Mouse (Mus musculus): ENCODE measurements at regions not wholly inside any gene's neighbourhood (a gene's known extent, or its start where the extent isn't known, plus 50 kb on each side); places are given as distances from the start of the nearest gene placed in this dataset.

DNA sequence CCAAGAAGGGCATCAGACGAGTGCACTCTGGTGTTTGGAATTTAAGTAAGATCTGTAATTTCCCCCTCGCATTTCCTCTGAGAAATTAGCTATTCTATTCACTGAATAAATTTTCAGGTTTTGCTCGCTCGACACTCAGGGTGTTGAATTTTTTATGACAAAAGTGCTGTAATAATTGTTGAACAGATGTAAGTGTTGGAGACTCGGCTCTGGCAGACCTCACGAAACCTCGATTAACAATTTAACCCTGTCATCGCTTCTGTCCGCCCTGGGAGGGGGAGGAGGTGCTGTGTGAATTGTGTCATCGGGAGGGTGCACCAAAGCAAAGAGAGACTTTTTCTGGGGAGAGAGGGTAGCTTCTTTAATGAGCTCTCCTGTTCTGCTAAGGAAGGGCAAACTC, 518.5 kb downstream of the Vrk1 start:
- H3K9me3 ChIP-seq (replicated peaks; ENCODE audit: insufficient read depth, low read length) = no peaks in the 10 kb centered on the region
- no peak for DNase-seq (ENCODE audit: low read depth, low spot score)
- H3K4me3 ChIP-seq (ENCODE audit: control insufficient read depth in 1 of 2, insufficient read depth in 1 of 2, low read depth in 2 of 2, low read length in 2 of 2) = no peak overlapping the region

GRCm38 (mm10) chr12:106529175-106529574, 519.1 kb downstream of the Vrk1 start:
- no peaks in the 10 kb centered on the region for H3K27me3 ChIP-seq (ENCODE audit: control insufficient read depth in 1 of 2, insufficient read depth in 2 of 2, low read length in 2 of 2)

More for the DNA sequence above, 518.5 kb downstream of the Vrk1 start:
- H3K27me3 ChIP-seq (ENCODE audit: control insufficient read depth in 1 of 2, insufficient read depth in 2 of 2, low read length in 2 of 2) = no peaks in the 10 kb centered on the region
- no peaks in the 10 kb centered on the region for H3K4me1 ChIP-seq (ENCODE audit: control insufficient read depth in 1 of 2, insufficient read depth in 2 of 2, low read length in 2 of 2)
- no peak overlapping the region for H3K9ac ChIP-seq (ENCODE audit: control insufficient read depth, low read depth, low read length, poor library complexity, severe bottlenecking)
- no peaks in the 10 kb centered on the region for H3K36me3 ChIP-seq (ENCODE audit: control insufficient read depth in 1 of 2, insufficient read depth in 2 of 2, low read length in 2 of 2)
- TF ChIP-seq TCF12 (IDR thresholded peaks at IDR 0.05; ENCODE audit: low read depth, low read length) (no peak), ELF1 (IDR thresholded peaks at IDR 0.05; ENCODE audit: low read depth, low read length) (no peak), CHD2 (IDR thresholded peaks at IDR 0.05; ENCODE audit: low read length) (no peak), POLR2AphosphoS2 (IDR thresholded peaks at IDR 0.05; ENCODE audit: low read length) (no peak), ZMIZ1 (IDR thresholded peaks at IDR 0.05; ENCODE audit: low read depth, low read length) (no peak)
- no peaks in the 10 kb centered on the region for H3K79me2 ChIP-seq (ENCODE audit: control insufficient read depth, insufficient read depth, low read length, poor library complexity)
- no peak overlapping the region for H3K27ac ChIP-seq (ENCODE audit: control insufficient read depth, low read depth, low read length)

GRCm38 (mm10) chr12:106535086-106535485, 525.1 kb downstream of the Vrk1 start:
- Histone ChIP-seq H3K4me3 (ENCODE audit: control insufficient read depth in 1 of 2, insufficient read depth in 1 of 2, low read depth in 2 of 2, low read length in 2 of 2) (no peak overlapping the region), H3K4me1 (ENCODE audit: control insufficient read depth in 1 of 2, insufficient read depth in 2 of 2, low read length in 2 of 2) (no peaks in the 10 kb centered on the region), H3K9ac (ENCODE audit: control insufficient read depth, low read depth, low read length, poor library complexity, severe bottlenecking) (no peak overlapping the region), H3K36me3 (ENCODE audit: control insufficient read depth in 1 of 2, insufficient read depth in 2 of 2, low read length in 2 of 2) (no peaks in the 10 kb centered on the region), H3K27me3 (ENCODE audit: control insufficient read depth in 1 of 2, insufficient read depth in 2 of 2, low read length in 2 of 2) (no peaks in the 10 kb centered on the region), H3K79me2 (ENCODE audit: control insufficient read depth, insufficient read depth, low read length, poor library complexity) (no peaks in the 10 kb centered on the region), H3K27ac (ENCODE audit: control insufficient read depth, low read depth, low read length) (no peak overlapping the region), H3K9me3 (replicated peaks; ENCODE audit: insufficient read depth, low read length) (no peaks in the 10 kb centered on the region)
- no peak for TF ChIP-seq TCF12 (IDR thresholded peaks at IDR 0.05; ENCODE audit: low read depth, low read length)
- TF ChIP-seq MEF2A (IDR thresholded peaks at IDR 0.05; ENCODE audit: extremely low read depth, insufficient replicate concordance, low read depth, low read length, poor library complexity, severe bottlenecking) = no peak
- no peak for TF ChIP-seq POLR2AphosphoS2 (IDR thresholded peaks at IDR 0.05; ENCODE audit: low read length)
- TF ChIP-seq MAZ (IDR thresholded peaks at IDR 0.05; ENCODE audit: low read depth, low read length) = no peak
- TF ChIP-seq GABPA (IDR thresholded peaks at IDR 0.05; ENCODE audit: low read depth, low read length) = no peak
- no peak for TF ChIP-seq KAT2A (conservative IDR thresholded peaks at IDR 0.05; ENCODE audit: low read depth, low read length)
- TF ChIP-seq JUND (IDR thresholded peaks at IDR 0.05; ENCODE audit: low read depth, low read length) = no peak
- TF ChIP-seq NRF1 (IDR thresholded peaks at IDR 0.05; ENCODE audit: insufficient read depth, low read depth, low read length, poor library complexity, severe bottlenecking) = no peak
- TF ChIP-seq MXI1 (IDR thresholded peaks at IDR 0.05; ENCODE audit: low read depth, low read length) = no peak
- TF ChIP-seq ZKSCAN1 (IDR thresholded peaks at IDR 0.05; ENCODE audit: low read depth, low read length) = no peak
- TF ChIP-seq CTCF (IDR thresholded peaks at IDR 0.05 in 2 of 3, conservative IDR thresholded peaks at IDR 0.05 in 1 of 3; ENCODE audit: control insufficient read depth in 1 of 3, insufficient read depth in 1 of 3, low read depth in 2 of 3, low read length in 3 of 3, poor library complexity in 1 of 3, severe bottlenecking in 1 of 3) = no peak
- no peak for TF ChIP-seq USF2 (IDR thresholded peaks at IDR 0.05; ENCODE audit: borderline replicate concordance in 1 of 2, insufficient read depth in 1 of 2, low read depth in 1 of 2, low read length in 2 of 2)
- no peak for TF ChIP-seq USF1 (IDR thresholded peaks at IDR 0.05; ENCODE audit: low read depth, low read length)
- no peak for TF ChIP-seq MYC (IDR thresholded peaks at IDR 0.05; ENCODE audit: low read depth, low read length)
- no peak for TF ChIP-seq UBTF (IDR thresholded peaks at IDR 0.05; ENCODE audit: borderline replicate concordance, insufficient read depth, low read depth, low read length)
- DNase-seq (ENCODE audit: low read depth, low spot score) = no peak

More at GRCm38 (mm10) chr12:106529175-106529574, 519.1 kb downstream of the Vrk1 start:
- Histone ChIP-seq H3K9me3 (replicated peaks; ENCODE audit: insufficient read depth, low read length) (no peaks in the 10 kb centered on the region), H3K9ac (ENCODE audit: control insufficient read depth, low read depth, low read length, poor library complexity, severe bottlenecking) (no peak overlapping the region), H3K4me3 (ENCODE audit: control insufficient read depth in 1 of 2, insufficient read depth in 1 of 2, low read depth in 2 of 2, low read length in 2 of 2) (no peak overlapping the region), H3K36me3 (ENCODE audit: control insufficient read depth in 1 of 2, insufficient read depth in 2 of 2, low read length in 2 of 2) (no peaks in the 10 kb centered on the region), H3K79me2 (ENCODE audit: control insufficient read depth, insufficient read depth, low read length, poor library complexity) (no peaks in the 10 kb centered on the region), H3K27ac (ENCODE audit: control insufficient read depth, low read depth, low read length) (no peak overlapping the region), H3K4me1 (ENCODE audit: control insufficient read depth in 1 of 2, insufficient read depth in 2 of 2, low read length in 2 of 2) (no peaks in the 10 kb centered on the region)
- DNase-seq (ENCODE audit: low read depth, low spot score) = no peak
- TF ChIP-seq CHD1 (IDR thresholded peaks at IDR 0.05; ENCODE audit: low read depth, low read length) (no peak), RAD21 (IDR thresholded peaks at IDR 0.05; ENCODE audit: low read depth, low read length) (no peak), GABPA (IDR thresholded peaks at IDR 0.05; ENCODE audit: low read depth, low read length) (no peak), GATA1 (IDR thresholded peaks at IDR 0.05; ENCODE audit: low read depth, low read length) (no peak), RCOR1 (IDR thresholded peaks at IDR 0.05; ENCODE audit: low read depth, low read length) (no peak), ZKSCAN1 (IDR thresholded peaks at IDR 0.05; ENCODE audit: low read depth, low read length) (no peak), USF2 (IDR thresholded peaks at IDR 0.05; ENCODE audit: borderline replicate concordance in 1 of 2, insufficient read depth in 1 of 2, low read depth in 1 of 2, low read length in 2 of 2) (no peak), E2F4 (IDR thresholded peaks at IDR 0.05; ENCODE audit: borderline replicate concordance, low read depth, low read length) (no peak), UBTF (IDR thresholded peaks at IDR 0.05; ENCODE audit: borderline replicate concordance, insufficient read depth, low read depth, low read length) (no peak), TBP (IDR thresholded peaks at IDR 0.05; ENCODE audit: low read depth, low read length) (no peak), CTCF (IDR thresholded peaks at IDR 0.05 in 2 of 3, conservative IDR thresholded peaks at IDR 0.05 in 1 of 3; ENCODE audit: control insufficient read depth in 1 of 3, insufficient read depth in 1 of 3, low read depth in 2 of 3, low read length in 3 of 3, poor library complexity in 1 of 3, severe bottlenecking in 1 of 3) (no peak), MYC (IDR thresholded peaks at IDR 0.05; ENCODE audit: low read depth, low read length) (no peak), ZNF384 (IDR thresholded peaks at IDR 0.05; ENCODE audit: low read depth, low read length) (no peak), MEF2A (IDR thresholded peaks at IDR 0.05; ENCODE audit: extremely low read depth, insufficient replicate concordance, low read depth, low read length, poor library complexity, severe bottlenecking) (no peak), MXI1 (IDR thresholded peaks at IDR 0.05; ENCODE audit: low read depth, low read length) (no peak), ETS1 (IDR thresholded peaks at IDR 0.05; ENCODE audit: low read depth, low read length) (no peak), MAZ (IDR thresholded peaks at IDR 0.05; ENCODE audit: low read depth, low read length) (no peak), POLR2AphosphoS2 (IDR thresholded peaks at IDR 0.05; ENCODE audit: low read length) (no peak), NELFE (IDR thresholded peaks at IDR 0.05; ENCODE audit: low read depth, low read length) (no peak)
